Mouse (Mus musculus) brown adipose tissue, adult 24 weeks (tissue): Measurements from ENCODE around the gene Fam162a. TPM values are rescaled to one million over a fixed set of nuclear protein-coding genes. Genes with fewer than 3 reads are reported as not detected.
"Not testable (repeated sequence)": the region's sequence is repeated elsewhere in the genome, so short reads cannot be mapped to it uniquely, and the experiment has no call there.

Source experiments
- H3K27ac ChIP-seq: fragments of 200-500 bp; replicated peaks from 2 replicates; pipeline ENCODE4 v1.5.1; 2012; ENCODE audit warnings: low read depth, mild to moderate bottlenecking, low read length
- H3K4me1 ChIP-seq: fragments of 200-500 bp; 2 replicates; pipeline ENCODE4 v1.6.1; 2012; ENCODE audit warnings: low read length, mixed read lengths; ENCODE audit not compliant: control insufficient read depth, insufficient read depth, insufficient read length
- H3K4me3 ChIP-seq: fragments of 200-500 bp; 2 replicates; pipeline ENCODE4 v1.5.1; 2012; ENCODE audit warnings: low read depth, mild to moderate bottlenecking, low read length, moderate library complexity; ENCODE audit not compliant: insufficient read depth
- polyA plus RNA-seq: library from polyadenylated mRNA; stranded (reverse); fragments of >200 nt; gene quantifications from 2 replicates; pipeline ENCODE4 v1.2.4, GENCODE M21; 2012; ENCODE audit not compliant: missing spikeins, insufficient read depth, insufficient read length

Fam162a gene
- 372 and 403 TPM in 2 replicates for polyA plus RNA-seq

DNA sequence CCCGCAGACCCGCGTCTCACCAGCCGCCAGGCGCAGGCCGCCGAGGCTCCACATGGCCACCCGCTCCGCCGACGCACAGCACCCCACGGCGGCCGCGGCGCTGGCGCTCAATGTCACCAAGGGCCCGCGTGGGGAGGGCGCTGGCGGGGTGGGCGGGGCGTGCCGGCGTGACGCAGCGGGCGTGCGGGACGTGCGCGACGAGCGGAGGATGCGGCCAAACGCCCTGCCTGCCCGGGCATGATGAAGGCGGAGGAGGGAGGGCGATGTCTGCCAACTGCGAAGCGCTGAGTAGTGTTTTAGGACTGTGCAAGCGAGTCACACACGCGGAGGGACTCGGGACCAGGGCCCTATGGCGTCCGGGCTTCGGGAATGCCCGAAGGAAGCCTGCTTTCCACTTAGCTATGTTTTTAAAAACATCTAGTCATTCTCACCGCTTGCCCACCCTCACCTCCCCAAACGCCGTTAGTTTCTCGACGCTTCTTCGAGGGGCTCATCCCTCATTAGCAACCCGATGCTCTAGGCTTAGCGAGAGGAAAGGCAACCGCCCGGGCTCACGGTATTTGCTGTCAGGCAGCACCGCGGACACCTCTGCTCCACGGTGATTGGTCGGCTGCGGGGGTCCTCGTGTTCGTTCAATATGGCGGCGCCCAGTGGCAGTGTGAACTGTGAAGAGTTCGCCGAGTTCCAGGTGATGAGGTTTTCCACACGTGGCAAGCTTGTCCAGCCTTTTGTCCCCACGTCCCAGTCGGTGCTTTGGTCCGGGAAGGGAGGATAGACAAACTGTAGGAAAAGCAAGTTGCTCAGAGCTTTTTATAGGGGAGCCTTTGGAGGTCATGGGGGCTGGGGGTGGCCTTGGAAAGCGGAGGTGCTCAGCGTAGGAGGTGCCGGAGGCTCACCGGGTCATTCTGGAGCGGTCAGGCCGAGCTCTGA, at the start of gene Fam162a, which contains the start of gene Ccdc58:
Gene Fam162a, minus strand, starts transcription at position 145 of the 930 bp plus-strand sequence.
Gene Ccdc58, plus strand, starts transcription at position 236 of the 930 bp plus-strand sequence.
- H3K27ac ChIP-seq = peak within 1 kb of the TSS; percentile 99
- H3K4me3 ChIP-seq = peak within 1 kb of the TSS; percentile 86
- peaks cover 4% of the 10 kb centered on the region; the same call in 1 of the 2 replicates for H3K4me1 ChIP-seq

DNA sequence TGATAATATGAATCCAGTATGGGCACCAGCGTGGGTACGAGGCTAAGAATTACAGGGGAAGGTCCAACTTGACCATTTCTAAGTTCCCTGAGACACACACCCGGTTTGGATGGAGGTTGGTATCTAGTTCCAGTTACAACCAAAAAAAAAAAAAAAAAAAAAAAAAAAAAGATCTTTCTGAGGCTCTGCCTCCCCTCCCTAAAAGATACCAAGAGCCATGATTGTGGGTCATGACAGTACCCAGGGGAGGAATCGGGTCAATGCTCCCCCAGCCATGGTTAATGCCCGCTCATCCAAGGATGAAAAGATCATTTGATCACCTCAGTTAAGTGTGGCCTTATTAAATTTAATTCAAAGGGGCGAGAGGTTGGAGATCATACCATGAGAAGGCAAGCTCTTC, 44.4 kb upstream of the Fam162a start:
- not testable (repeated sequence) for H3K4me1 ChIP-seq, H3K4me3 ChIP-seq, H3K27ac ChIP-seq

DNA sequence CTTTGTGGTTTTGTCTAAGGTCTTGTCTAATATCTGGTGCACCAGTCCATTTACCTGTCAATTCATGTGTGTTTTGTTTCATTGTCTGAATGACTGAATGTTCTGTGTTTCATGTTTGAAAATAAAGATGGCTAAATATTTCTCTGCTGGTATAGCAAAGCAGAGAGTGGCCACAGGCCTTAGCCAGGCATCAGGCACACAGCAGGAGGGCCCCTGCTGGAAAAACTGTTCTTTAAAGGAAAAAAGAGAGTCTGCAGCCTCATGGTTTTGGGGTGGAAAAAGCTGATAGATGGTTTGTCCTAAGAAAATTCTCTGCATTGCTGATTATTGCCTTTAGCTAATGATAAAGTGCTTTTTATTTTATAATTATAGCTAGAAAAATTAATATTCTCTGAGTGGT, 40.1 kb upstream of the Fam162a start:
- not testable (repeated sequence) for H3K27ac ChIP-seq, H3K4me3 ChIP-seq, H3K4me1 ChIP-seq

DNA sequence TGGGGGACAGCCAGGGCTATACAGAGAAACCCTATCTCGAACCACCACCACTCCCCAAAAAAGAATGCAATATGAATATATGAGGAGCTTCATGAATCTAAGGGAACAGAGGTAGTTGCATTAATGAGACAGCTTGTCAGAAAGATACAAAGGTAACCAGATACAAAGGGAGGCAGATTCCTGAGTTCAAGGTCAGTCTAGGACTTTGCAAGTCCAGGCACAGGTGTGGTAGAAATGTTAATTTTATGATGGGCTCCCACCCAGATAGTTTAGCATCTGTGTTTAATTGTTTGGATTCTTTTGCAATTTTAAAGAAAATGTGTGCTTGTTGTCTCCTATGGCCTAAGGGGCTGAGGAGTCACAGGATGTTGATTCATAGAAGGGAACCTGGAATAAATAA, 30.8 kb upstream of the Fam162a start:
- no peak overlapping the region for H3K4me3 ChIP-seq
- H3K4me1 ChIP-seq = no peaks in the 10 kb centered on the region
- no peak overlapping the region for H3K27ac ChIP-seq

DNA sequence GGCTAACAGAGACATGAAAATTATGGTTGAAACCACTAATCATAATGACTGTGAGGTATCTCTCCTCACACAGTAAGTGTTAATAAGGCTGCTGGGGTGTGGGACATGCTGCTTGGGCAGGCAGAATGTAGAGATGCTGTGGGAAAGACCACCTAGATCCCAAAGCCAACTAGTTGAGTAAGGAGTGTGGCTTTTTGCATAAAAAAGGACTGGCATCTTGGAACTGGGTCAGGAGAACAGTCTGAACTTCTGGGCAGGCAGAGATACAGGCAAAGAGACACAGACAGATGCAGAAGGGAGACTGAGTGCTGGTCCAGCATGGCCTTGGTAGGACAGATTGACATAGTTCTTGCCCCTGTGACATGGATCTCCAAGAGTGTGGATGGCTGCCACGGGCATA, 30.1 kb upstream of the Fam162a start:
- H3K27ac ChIP-seq = no peak overlapping the region
- H3K4me3 ChIP-seq = no peak overlapping the region
- H3K4me1 ChIP-seq = no peaks in the 10 kb centered on the region

- not testable (repeated sequence) for H3K4me1 ChIP-seq, H3K27ac ChIP-seq, H3K4me3 ChIP-seq
Observed at GRCm38 (mm10) chr16:36097813-36098499, 26.6 kb upstream of the Fam162a start.

- Histone ChIP-seq H3K27ac (no peak overlapping the region), H3K4me3 (no peak overlapping the region), H3K4me1 (no peaks in the 10 kb centered on the region)
Observed at GRCm38 (mm10) chr16:36094079-36094478, 22.7 kb upstream of the Fam162a start.

DNA sequence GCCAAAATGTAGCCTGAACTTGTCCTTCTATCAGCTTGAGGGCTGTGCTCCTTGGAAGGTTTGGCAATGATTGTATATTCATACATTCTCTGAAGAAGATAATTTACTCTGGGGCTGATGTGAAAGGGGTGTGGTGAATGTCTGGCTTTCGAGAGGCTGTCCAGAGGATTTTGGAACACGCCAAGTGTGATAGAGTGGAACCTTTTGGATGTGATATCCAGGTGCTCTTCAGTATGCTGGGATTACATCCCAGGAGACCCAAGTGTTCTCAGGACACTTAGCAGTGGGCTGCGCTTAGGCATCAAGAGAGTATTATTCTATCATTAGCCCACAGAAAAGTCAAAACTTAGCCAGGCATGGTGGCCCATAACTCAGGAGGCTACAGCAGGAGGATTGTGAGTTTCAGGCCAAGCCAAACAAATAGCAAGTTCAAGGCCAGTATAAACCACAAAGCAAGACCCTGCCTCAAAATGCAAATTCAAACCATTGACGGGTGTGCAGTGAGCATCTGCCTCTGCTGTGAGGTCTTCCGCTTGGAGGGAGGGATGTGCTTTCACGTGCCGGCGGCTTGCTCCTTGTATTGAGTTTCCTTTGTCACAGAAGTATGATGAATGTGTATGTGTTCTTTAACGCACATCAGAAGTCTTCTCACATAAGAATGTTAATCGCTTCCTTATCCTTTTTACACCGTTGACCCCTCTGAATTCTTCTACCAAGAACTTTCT, 19.6 kb upstream of the Fam162a start:
- no peak overlapping the region for H3K27ac ChIP-seq

DNA sequence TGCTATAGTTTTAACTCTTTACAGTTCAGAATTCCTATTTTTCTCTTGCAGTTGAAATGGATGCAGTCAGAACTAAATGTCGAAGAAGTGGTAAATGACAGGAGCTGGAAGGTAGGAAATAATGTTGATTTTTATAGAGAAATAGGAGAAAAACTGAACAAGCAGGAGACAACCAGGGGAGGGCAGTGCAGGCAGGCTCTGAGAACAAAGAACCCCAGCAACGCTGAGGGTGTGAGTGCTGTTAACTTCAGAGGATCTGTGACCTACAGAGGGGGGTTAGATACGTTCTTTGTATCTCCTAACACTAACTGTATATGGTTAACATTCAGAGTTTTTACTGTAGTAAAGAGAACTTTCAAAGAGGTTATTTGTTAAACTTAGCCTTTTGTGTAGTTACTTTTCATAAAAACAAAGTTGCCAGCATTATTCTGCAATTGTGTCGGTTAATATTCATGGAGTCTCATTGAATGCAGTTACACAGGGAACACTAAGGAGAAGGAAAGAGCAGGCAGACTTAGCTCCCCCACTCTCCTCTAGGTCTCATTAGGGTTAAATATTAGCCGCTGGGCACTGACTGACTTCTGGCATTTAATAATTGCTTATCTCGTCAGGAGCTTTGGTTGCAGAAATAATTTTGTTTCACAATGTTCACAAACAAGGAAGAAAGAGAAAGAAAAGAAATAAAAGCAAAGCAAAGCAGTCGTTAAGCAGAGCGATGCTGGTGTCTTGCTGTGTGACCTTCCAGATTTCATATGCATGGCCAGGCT, 18.6 kb upstream of the Fam162a start:
- no peak overlapping the region for H3K4me3 ChIP-seq
- no peak overlapping the region for H3K27ac ChIP-seq

More for the DNA sequence above, 19.6 kb upstream of the Fam162a start:
- H3K4me3 ChIP-seq = no peak overlapping the region
- no peaks in the 10 kb centered on the region for H3K4me1 ChIP-seq

DNA sequence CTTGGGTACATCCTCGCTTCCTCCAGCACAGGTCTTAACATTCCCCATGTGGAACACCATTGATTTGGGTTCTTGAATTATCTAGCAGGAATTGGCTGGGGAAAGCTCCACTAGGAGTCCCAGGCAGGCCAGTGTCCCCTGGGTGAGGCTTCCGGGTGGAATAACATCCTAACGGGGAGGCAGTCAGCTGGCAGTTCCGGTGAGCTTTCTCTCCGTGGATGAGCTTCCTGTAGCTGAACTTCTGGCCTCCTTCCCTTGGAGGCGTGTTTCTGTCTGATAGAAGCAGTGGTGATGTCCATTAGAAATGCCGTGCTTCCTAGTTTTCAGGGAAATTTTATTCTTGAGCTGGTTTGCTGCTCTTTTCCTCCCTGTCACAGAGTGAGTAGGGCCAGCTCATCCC, 17.7 kb upstream of the Fam162a start:
- H3K27ac ChIP-seq = no peak overlapping the region
- H3K4me1 ChIP-seq = no peaks in the 10 kb centered on the region
- H3K4me3 ChIP-seq = no peak overlapping the region

More for the DNA sequence above, 18.6 kb upstream of the Fam162a start:
- H3K4me1 ChIP-seq = no peaks in the 10 kb centered on the region

GRCm38 (mm10) chr16:36087846-36088245, 16.5 kb upstream of the Fam162a start:
- no peak overlapping the region for H3K4me3 ChIP-seq
- H3K27ac ChIP-seq = no peak overlapping the region
- H3K4me1 ChIP-seq = no peaks in the 10 kb centered on the region

GRCm38 (mm10) chr16:36079916-36080315, 8.5 kb upstream of the Fam162a start:
- H3K4me1 ChIP-seq = no peaks in the 10 kb centered on the region
- no peak overlapping the region for H3K27ac ChIP-seq
- no peak overlapping the region for H3K4me3 ChIP-seq

DNA sequence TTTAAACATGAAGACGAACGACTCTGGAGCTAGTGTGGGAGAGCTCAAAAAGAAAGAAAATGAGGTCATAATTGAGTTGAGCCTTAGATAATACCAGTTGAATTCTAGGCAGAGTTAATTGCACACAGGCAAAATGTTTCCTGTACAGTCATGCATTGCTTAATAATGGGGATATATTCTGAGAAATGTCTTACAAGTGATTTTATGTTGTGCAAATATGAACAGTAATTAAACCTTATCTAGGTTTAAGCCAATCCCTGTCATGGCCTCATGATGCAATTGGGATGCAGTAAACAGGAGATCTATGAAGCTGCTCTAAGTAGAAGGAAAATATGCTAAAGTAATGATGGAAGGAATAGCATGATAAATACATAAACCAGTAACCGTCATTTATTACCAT, 3.4 kb upstream of the Fam162a start:
- no peak overlapping the region for H3K27ac ChIP-seq
- H3K4me3 ChIP-seq = no peak overlapping the region
- H3K4me1 ChIP-seq = no peaks in the 10 kb centered on the region

DNA sequence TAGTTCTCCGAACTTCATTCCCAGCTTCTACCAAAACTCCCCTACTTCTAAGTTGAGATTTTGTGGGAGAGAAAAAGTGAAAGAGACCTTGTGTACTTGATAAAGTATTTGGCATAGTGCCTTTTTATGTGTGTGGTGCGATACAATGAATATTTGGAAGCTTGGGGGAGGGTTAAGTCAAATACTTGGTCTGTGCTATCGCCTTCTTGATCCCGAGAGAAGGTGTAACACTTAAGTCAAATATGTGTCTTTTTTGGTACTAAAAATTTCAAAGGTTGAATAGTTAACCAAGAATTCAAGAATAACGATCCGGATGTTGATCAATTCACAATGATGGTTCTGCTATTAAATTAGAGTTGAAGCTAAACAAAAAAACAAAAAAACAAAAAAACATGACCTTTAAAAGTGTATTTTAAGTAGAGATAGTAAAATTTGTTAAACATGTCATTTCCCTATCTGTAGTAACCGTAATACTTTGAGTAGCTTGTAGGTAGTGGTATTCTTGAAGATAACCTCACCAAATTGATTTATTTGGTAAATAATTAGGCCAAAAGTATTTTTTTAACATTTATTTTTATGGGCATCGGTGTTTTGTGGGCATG, 1.1 kb upstream of the Fam162a start:
- peak overlapping the region; percentile 86 for H3K4me3 ChIP-seq
- peaks cover 4% of the 10 kb centered on the region; the same call in 1 of the 2 replicates for H3K4me1 ChIP-seq
- H3K27ac ChIP-seq = peak overlapping the region; percentile 99
